Mouse (Mus musculus) regulatory T cell (primary cell): ENCODE results near the gene Kcnrg.
"Not testable (repeated sequence)": the region's sequence is repeated elsewhere in the genome, so short reads cannot be mapped to it uniquely, and the experiment has no call there.

Experiments used
- in situ Hi-C: fragments of 300-600 bp; cut with MboI, MseI; formaldehyde crosslinking; loops from one replicate; pipeline ENCODE4 v1.15.1; 2025; ENCODE audit warnings: high pct_unique_total_duplicates

Kcnrg gene

DNA sequence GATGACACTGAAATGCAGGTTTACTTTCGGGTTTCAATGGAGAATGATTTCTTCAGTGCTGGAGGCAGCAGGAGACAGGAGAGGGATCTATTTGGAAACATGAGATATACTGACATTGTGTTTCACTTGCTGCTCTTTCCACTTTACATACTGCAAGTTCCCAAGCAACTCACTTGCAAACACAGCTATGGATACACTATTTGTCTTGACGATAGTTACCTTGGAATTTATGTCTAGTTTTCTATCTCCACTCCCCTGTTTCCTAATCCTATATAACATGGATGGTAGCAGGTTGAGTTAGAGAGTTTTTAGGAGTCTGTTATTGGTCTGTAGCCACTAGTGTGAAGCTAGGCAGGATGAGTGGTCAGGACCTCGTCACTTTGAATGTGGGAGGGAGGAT is at the start of gene Kcnrg:
Gene Kcnrg (plus strand): TSS at position 301 of the 400 bp plus-strand sequence.
- in situ Hi-C loops = no loop called here

- in situ Hi-C loops = no loop called here
These were observed 48.4 kb upstream of the Kcnrg start for GRCm38 (mm10) chr14:61558901-61559300.

- in situ Hi-C loops = loop anchor here (10.0 kb wide), 1 partner anchor 895 kb away; the partner anchor contains the start of gene Gucy1b2
These were observed 47.4 kb upstream of the Kcnrg start for GRCm38 (mm10) chr14:61559856-61560255.

GRCm38 (mm10) chr14:61566211-61566610 is 41.0 kb upstream of the Kcnrg start:
- in situ Hi-C loops = loop anchor here (10.0 kb wide), 1 partner anchor 889 kb away; the partner anchor contains the start of gene Gucy1b2

- in situ Hi-C loops = loop anchor here (10.0 kb wide), 1 partner anchor 885 kb away; the partner anchor contains the start of gene Gucy1b2
These were observed 37.9 kb upstream of the Kcnrg start for GRCm38 (mm10) chr14:61569344-61569743.

DNA sequence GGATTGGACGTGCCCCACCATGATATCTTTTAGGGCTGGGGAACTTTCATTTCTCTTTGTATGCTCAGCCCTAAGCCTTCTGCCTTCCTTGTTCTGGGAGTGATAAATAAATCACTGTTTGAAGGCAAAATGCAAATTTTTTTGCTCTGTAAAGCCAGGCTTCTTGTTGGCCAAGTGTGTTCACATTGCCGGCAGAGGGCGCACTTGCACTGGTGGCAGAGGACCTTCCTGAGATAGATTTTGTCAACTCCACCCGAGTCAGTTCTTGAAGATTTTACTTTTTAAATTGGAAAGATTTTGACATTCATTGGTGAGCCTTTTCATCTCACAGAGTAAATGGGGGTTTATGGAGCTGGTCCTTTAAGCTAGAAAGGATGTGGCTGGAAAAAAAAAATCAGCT is 35.9 kb upstream of the Kcnrg start:
- in situ Hi-C loops = loop anchor here (5.0 kb wide), 1 partner anchor 681 kb away; no protein-coding TSS in a partner anchor

DNA sequence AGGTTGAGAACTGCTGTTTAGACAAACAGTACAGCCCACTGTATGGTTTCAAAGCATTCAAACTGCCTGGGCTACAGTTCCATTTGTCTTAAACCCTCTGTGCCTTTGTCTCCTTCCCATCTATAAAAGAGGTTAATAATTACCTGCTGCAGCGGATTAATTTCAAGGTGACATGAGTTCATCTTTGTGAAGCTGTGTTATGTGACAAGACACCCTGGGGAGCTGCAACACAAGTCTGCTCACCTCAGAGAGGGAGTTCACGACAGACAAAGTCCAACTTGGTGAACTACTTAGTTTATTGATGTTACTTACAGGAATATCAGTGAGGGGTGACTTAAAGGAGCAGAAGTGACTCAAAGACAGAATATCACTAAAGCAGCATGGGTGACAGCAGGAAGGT is 35.1 kb upstream of the Kcnrg start:
- in situ Hi-C loops = loop anchor here (5.0 kb wide), 1 partner anchor 680 kb away; no protein-coding TSS in a partner anchor

DNA sequence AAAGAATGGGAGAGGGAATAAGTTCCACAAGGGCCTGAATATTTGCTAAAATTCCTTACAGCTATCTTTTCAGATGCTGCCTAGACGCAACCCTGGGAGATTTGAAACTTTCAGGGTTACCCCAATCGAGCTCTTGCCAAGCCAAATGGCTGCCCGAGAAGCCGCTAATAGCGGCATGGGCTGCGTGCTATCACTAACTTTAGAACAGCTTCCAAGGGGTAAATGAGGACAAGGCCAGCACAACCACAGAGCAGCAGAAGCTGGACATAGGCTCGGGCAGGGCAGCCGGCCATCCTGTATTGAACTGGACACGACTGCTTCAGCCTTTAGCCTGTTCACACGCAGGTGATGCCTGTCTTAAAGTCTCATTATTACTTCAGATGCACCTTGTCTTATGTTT is 32.2 kb upstream of the Kcnrg start:
- in situ Hi-C loops = no loop called here

DNA sequence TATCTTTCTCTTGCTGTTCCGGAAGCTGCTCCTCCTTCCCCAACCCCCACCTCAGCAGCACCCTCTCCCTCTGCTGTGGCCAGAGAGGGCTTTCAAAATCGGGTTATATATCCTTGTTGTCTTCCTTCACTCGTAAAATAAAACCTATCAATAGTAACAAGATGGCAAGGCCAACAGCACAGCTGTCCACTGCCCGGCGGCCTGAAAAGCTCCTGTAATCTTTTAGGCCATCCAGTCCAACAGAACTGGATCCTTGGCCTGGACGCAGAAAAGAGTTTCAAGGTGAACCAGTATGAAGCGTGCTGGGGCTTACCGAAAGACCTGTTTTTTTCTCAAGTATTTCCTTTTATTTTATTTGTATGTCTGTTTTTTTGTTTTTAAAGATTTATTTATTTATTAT is 31.3 kb upstream of the Kcnrg start:
- in situ Hi-C loops = no loop called here

- in situ Hi-C loops = no loop called here
These were observed 17.8 kb upstream of the Kcnrg start for GRCm38 (mm10) chr14:61589288-61590065.

- in situ Hi-C loops = no loop called here
These were observed 10.4 kb upstream of the Kcnrg start for GRCm38 (mm10) chr14:61596719-61597426.

- in situ Hi-C loops = no loop called here
These were observed 9.3 kb upstream of the Kcnrg start, which contains the start of gene Trim13 for GRCm38 (mm10) chr14:61597968-61598367. Trim13 (plus strand) TSS chr14:61598247.

- in situ Hi-C loops = no loop called here
These were observed 8.0 kb upstream of the Kcnrg start for GRCm38 (mm10) chr14:61599057-61599806.

- in situ Hi-C loops = no loop called here
These were observed 5.9 kb upstream of the Kcnrg start for GRCm38 (mm10) chr14:61601348-61601747.

GRCm38 (mm10) chr14:61603069-61603755 is 4.0 kb upstream of the Kcnrg start:
- in situ Hi-C loops = no loop called here

DNA sequence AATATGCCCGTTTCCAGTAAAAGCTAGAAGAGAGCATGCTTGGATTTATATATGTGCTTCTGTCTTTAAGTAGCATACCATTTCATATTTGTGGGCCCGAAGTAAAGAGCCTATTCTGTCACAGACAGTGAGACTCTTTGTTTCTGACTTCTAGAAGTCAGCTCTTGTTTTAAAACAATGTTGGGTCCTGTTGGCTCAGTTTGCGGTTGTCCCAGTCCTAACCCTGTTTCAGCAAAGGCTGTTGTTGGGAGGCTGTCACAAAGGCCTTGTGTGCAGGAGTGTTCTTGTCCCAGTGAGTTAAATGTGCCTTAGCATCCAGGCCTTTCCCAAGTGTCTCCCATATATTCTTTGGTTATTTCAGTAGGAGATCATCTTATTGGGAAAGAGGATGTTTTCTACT is 3.2 kb upstream of the Kcnrg start:
- in situ Hi-C loops = no loop called here

GRCm38 (mm10) chr14:61606088-61606487 is 1.2 kb upstream of the Kcnrg start:
- in situ Hi-C loops = not testable (repeated sequence)

DNA sequence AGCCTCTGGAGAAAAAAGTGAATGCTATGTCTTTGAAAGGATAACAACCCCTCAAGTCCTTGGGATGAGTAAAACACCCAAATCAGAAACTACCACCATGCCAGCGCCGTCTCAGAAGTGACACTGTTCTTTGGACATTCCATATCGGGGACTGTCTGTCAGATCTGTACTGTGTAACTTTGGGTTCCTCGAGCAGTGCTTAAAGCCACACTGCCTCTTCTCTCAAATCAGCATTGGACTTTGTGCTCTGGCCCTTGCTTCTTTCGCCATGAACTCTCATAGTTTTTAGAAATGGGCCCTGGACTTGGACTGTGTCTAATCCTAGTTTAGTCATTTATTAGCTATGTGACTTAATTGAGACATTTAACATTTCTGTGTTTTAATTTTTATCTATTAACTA is 4.5 kb downstream of the Kcnrg start:
- in situ Hi-C loops = no loop called here

DNA sequence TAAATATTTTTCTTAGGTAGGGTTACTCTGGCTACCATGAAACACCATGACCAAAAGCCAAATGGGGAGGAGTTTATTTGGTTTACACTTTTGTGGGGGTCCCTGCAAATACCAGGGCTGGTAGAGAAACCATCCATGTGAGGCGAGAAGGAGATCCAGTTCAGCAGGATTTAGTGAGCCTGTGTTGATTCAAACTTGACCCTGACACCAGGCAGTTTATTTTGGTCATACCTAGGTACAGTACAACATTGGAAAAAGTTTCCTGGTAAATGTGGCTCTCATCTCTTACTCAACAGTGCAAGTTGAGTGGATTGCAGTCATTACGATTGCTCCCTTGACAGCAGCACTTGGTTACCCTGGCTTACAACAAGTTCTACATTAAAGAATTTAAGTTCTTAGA is 6.1 kb downstream of the Kcnrg start:
- in situ Hi-C loops = no loop called here

GRCm38 (mm10) chr14:61620371-61620770 is 13.1 kb downstream of the Kcnrg start:
- in situ Hi-C loops = no loop called here

DNA sequence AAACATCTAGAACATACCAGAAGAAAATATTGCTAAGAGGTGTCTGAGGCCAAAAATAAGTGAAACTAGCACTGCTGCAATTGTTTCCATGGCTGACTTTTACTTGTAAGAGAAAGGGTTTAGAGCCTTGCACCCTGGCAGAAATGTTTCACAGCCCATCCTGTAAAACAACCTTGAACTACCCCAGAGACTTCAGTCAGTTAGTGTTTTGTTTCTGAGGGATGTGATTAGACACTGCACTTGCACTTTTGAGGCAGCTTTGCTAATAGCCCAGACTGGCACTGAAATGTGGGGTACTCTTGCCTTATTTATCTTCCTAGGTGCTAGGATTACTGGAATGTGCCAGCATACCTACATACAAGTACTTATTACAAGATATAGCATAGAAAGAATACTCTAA is 28.7 kb downstream of the Kcnrg start:
- in situ Hi-C loops = no loop called here
